Mouse (Mus musculus) inflammation-experienced regulatory T-cells (primary cell): ENCODE results near the gene Vmn1r3. TPM values are rescaled to one million over a fixed set of nuclear protein-coding genes. Genes with fewer than 3 reads are reported as not detected.

Experiments
- polyA plus RNA-seq, 2 experiments: library from polyadenylated mRNA; unstranded; fragments of 100-300 nt; shearing (Covaris generic); gene quantifications; one replicate each; pipeline ENCODE4 v1.2.1; 2017

Vmn1r3 gene
- polyA plus RNA-seq: not detected

GRCm38 (mm10) chr4:3185258-3185657, at the start of gene Vmn1r3:
Gene Vmn1r3 (minus strand): TSS chr4:3185358.

DNA sequence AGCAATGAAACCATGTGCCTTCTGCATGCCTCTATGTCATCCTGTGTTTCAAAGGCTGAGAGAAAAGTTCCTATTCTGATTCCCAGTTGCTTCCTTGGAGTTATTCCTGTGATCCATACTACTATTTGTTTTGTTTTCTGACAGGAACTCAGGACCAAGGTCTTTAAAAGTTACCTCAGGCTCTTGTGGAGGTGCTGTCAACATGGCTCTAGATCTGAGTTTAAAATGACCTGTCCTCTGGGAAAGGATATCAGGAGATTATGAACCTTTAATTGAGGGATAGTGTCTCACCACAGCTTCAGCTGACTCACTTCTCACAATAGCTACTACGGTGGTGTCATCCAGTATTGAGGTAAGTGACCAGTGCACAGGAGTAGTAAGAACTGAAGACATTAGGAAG, 18.1 kb downstream of the Vmn1r3 start, which contains the start of gene Vmn1r2:
TSS of gene Vmn1r2 (plus strand) at position 301 of the 400 bp plus-strand sequence.

Other genes with a start within 250 kb of the Vmn1r3 start
- gene Vmn1r2, start 18.0 kb downstream of the Vmn1r3 start, polyA plus RNA-seq: not detected